Mouse (Mus musculus): ENCODE measurements around the gene Kctd21. TPM values are rescaled to one million over a fixed set of nuclear protein-coding genes. Genes with fewer than 3 reads are reported as not detected.
A peak's percentile ranks its signal among the peaks of the same experiment; 100 is the strongest.

Gene Kctd21
- total and polyA plus RNA-seq, 2 experiments from 2014 or later, result 3.1 to 6.1 TPM

DNA sequence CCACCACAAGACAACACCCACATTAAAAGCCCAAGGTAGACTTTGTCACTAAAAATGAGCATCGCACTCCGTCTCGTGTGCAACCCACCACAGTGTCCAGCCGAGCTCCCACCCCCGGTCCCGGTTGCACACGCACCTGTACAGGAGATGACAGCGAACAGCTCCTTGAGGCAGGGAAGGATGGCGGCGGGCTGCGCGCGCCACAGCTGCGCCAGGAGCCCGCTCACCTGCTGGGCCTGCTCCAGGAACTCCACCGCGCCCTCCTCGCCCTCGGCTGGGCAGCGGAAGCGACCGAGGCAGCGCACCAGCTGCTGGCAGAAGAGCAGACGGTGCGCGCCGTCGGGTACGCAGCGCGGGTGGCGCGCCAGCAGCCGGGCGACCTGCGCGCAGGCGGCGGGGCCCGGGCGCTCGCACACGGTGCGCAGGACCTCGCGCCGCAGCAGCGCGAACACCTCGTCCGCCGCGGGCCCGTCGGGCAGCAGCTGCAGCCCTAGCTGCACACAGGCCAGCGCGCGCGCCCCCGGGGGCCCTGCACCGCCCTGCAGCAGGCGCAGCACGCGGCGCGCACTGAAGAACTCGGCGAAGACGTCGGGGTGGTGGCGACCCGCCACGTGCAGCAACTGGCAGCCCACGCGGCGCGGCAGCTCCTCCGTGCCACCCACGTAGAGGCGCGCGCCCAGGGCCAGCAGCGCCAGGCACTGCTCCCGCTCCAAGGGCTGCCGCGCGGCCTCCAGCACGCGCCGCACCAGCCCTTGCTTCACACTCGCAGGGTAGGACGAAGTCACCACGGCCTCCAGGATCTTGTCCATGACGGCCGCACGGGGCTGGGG, 6.8 kb upstream of the Kctd21 start:
- 21% methylated on average over 80 of the region's 96 CpGs for WGBS
- Histone ChIP-seq H3K27me3 (ENCODE audit: insufficient read depth, low read length) (peaks cover 18% of the 10 kb centered on the region; the same call in 1 of the 2 replicates), H3K36me3 (ENCODE audit: insufficient read depth, low read length) (peaks cover 19% of the 10 kb centered on the region), H3K4me2 (ENCODE audit: low read depth, low read length, poor library complexity, severe bottlenecking) (peak overlapping the region; percentile 43), H3K4me1 (ENCODE audit: insufficient read depth, low read length) (peaks cover 6% of the 10 kb centered on the region), H3K27ac (ENCODE audit: low read depth, low read length) (no peak overlapping the region), H3K9ac (replicated peaks; ENCODE audit: low read length, poor library complexity, severe bottlenecking) (no peak overlapping the region), H3K4me3 (ENCODE audit: low read depth, low read length) (peak overlapping the region; percentile 20; the same call in 1 of the 2 replicates), H3K9me3 (ENCODE audit: low read length) (no peaks in the 10 kb centered on the region)
- peak; percentile 33 for DNase-seq (ENCODE audit: low spot score)
- peak; percentile 45 for ATAC-seq (ENCODE audit: low FRiP score)
- TF ChIP-seq CTCF (IDR thresholded peaks at IDR 0.05), result no peak

DNA sequence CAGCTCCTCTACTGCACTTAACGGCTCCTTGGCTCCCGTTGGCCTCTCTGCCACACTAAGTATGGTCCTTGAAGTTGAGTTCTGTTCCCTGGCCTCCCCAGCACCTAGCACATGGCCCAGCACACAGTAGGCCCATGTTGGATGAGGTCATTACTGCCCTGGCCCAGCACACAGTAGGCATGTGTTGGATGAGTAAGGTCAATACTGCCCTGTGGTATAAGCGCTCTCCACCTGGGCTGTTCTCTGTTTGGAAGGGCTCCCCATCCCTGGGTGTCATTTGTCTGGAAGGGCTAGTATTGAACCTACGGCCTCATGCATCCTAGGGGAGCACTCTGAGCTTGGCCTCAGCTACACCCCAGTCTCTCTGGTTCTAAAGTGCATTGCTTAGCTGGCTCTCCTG, 4.8 kb upstream of the Kctd21 start:
- Histone ChIP-seq H3K27ac (ENCODE audit: low read depth, low read length) (no peak overlapping the region), H3K4me3 (ENCODE audit: low read depth, low read length) (no peak overlapping the region), H3K4me1 (ENCODE audit: insufficient read depth, low read length) (peaks cover 16% of the 10 kb centered on the region), H3K4me2 (ENCODE audit: low read depth, low read length, poor library complexity, severe bottlenecking) (no peak overlapping the region), H3K27me3 (ENCODE audit: insufficient read depth, low read length) (peaks cover 18% of the 10 kb centered on the region; the same call in 1 of the 2 replicates), H3K36me3 (ENCODE audit: insufficient read depth, low read length) (peaks cover 14% of the 10 kb centered on the region), H3K9me3 (ENCODE audit: low read length) (no peaks in the 10 kb centered on the region), H3K9ac (replicated peaks; ENCODE audit: low read length, poor library complexity, severe bottlenecking) (no peak overlapping the region)
- WGBS, result 91% methylated on average over 4 of the region's 4 CpGs
- DNase-seq (ENCODE audit: low spot score), result no peak
- no peak for ATAC-seq (ENCODE audit: low FRiP score)
- TF ChIP-seq CTCF (IDR thresholded peaks at IDR 0.05), result no peak

DNA sequence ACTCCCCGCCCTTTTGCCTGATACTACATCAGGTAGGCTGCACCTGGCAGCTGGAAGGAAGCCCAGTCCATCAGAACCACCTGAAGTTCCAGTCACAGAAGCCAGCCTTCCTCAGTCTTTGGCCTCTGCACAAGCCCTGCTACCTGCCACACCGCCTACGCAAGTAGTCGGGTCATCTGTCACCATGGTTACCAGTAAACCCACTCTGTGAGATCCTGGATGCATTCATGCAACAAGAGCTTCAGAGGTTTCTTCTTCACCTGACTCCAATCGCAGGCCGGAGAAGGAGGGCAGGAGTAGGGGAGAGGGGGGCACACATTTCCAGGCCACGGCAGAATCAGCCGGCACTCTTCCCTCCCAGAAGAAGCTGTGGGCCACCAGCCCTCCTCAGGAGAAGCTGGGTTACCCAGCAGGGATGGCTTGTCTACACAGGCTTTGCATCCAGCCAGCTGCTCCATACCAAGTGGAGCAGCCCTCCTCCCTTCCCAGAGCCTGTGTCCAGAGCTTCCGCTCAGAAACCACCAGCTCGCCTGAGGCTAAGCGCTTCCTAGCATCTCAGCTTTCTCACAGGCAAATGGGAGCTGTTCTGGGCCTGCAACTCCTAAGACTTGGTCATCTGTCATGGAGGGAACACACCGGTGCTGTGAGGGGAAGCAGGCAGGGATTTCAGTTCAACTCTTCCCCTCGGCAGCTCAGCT, 3.1 kb upstream of the Kctd21 start:
- no peak overlapping the region for H3K4me3 ChIP-seq (ENCODE audit: low read depth, low read length)
- WGBS, result 65% methylated on average over 13 of the region's 13 CpGs
- H3K4me2 ChIP-seq (ENCODE audit: low read depth, low read length, poor library complexity, severe bottlenecking), result peak overlapping the region; percentile 13; the same call in 1 of the 2 replicates
- no peaks in the 10 kb centered on the region for H3K9me3 ChIP-seq (ENCODE audit: low read length)
- peaks cover 16% of the 10 kb centered on the region for H3K4me1 ChIP-seq (ENCODE audit: insufficient read depth, low read length)
- peak; percentile 49 for DNase-seq (ENCODE audit: low spot score)
- peaks cover 7% of the 10 kb centered on the region; the same call in 1 of the 2 replicates for H3K36me3 ChIP-seq (ENCODE audit: insufficient read depth, low read length)
- TF ChIP-seq CTCF (IDR thresholded peaks at IDR 0.05), result no peak
- no peak overlapping the region; the same call in 1 of the 2 replicates for H3K9ac ChIP-seq (replicated peaks; ENCODE audit: low read length, poor library complexity, severe bottlenecking)
- no peak for ATAC-seq (ENCODE audit: low FRiP score)
- peaks cover 18% of the 10 kb centered on the region; the same call in 1 of the 2 replicates for H3K27me3 ChIP-seq (ENCODE audit: insufficient read depth, low read length)
- H3K27ac ChIP-seq (ENCODE audit: low read depth, low read length), result no peak overlapping the region; the same call in 1 of the 2 replicates

DNA sequence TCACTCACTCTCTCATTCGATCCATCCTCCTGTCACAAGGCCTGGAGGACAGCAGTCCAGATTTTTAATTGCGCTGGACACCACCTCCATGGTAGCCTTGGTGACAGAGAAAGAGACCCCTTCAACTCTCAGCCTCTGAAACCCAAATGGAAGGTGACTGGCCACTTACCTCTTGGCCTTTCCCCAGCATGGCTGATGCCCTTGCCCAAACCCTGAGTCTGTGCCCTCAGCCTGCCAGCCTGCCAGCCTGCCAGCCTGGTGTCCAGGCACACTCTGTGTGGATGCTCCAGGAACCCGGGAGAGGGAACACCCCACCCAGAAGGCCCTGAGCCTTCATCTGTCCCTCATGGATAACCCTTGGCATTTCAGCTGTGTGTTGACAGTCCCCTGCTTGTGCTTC, 2.5 kb upstream of the Kctd21 start:
- no peak overlapping the region for H3K9ac ChIP-seq (replicated peaks; ENCODE audit: low read length, poor library complexity, severe bottlenecking)
- no peaks in the 10 kb centered on the region for H3K9me3 ChIP-seq (ENCODE audit: low read length)
- ATAC-seq (ENCODE audit: low FRiP score) (no peak), DNase-seq (ENCODE audit: low spot score) (no peak)
- peaks cover 18% of the 10 kb centered on the region; the same call in 1 of the 2 replicates for H3K27me3 ChIP-seq (ENCODE audit: insufficient read depth, low read length)
- 80% methylated on average over 3 of the region's 3 CpGs for WGBS
- peaks cover 5% of the 10 kb centered on the region; the same call in 1 of the 2 replicates for H3K36me3 ChIP-seq (ENCODE audit: insufficient read depth, low read length)
- H3K4me2 ChIP-seq (ENCODE audit: low read depth, low read length, poor library complexity, severe bottlenecking), result no peak overlapping the region
- H3K27ac ChIP-seq (ENCODE audit: low read depth, low read length), result no peak overlapping the region
- no peak for TF ChIP-seq CTCF (IDR thresholded peaks at IDR 0.05)
- peaks cover 16% of the 10 kb centered on the region for H3K4me1 ChIP-seq (ENCODE audit: insufficient read depth, low read length)
- H3K4me3 ChIP-seq (ENCODE audit: low read depth, low read length), result no peak overlapping the region

DNA sequence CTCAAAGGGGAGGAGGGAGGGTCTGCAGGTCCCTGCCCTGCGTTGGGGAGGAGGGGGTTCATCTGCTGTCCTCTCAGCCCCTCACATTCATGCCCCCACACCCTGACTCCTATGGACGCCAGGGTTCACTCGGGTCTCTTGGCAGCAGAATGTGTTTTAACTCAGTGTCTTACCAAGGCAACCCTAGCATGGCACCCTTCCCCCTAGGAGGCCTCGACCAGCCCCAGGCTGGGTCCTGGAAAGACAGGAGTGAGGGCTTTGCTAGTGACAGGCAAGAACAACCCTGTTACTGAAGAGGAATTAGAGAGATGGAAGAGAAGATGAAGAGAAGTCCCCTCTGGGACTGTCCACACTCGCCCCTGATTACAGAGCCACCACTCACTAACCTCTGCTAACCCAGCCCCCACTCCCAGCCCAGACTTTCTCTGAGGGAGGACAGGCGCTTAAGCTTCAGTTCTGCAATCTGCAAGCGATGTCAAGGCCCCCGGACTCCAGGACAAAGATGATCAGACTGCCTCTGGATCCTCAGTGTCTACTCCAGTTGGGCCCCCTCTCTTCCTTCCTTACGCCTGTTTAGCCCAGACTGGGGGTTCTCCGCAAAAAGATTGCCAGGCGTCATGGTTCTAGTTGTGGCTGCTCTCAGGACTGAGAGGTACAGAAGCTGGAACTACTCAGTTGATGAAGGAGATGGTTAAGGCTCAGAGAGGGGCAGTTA, 1.0 kb upstream of the Kctd21 start:
- 0 out of 2 replicates have a peak, but pooled peaks cover 7% of the 10 kb centered on the region for H3K27me3 ChIP-seq (ENCODE audit: insufficient read depth, low read length)
- WGBS, result 63% methylated on average over 11 of the region's 11 CpGs
- peaks cover 16% of the 10 kb centered on the region for H3K4me1 ChIP-seq (ENCODE audit: insufficient read depth, low read length)
- ATAC-seq (ENCODE audit: low FRiP score) (no peak), DNase-seq (ENCODE audit: low spot score) (no peak)
- peak overlapping the region; percentile 84 for H3K4me3 ChIP-seq (ENCODE audit: low read depth, low read length)
- H3K36me3 ChIP-seq (ENCODE audit: insufficient read depth, low read length), result no peaks in the 10 kb centered on the region
- H3K27ac ChIP-seq (ENCODE audit: low read depth, low read length), result no peak overlapping the region
- peak overlapping the region; percentile 81 for H3K9ac ChIP-seq (replicated peaks; ENCODE audit: low read length, poor library complexity, severe bottlenecking)
- H3K9me3 ChIP-seq (ENCODE audit: low read length), result no peaks in the 10 kb centered on the region
- no peak for TF ChIP-seq CTCF (IDR thresholded peaks at IDR 0.05)
- H3K4me2 ChIP-seq (ENCODE audit: low read depth, low read length, poor library complexity, severe bottlenecking), result peak overlapping the region; percentile 67
